Mouse (Mus musculus): ENCODE results near the gene Tasp1. TPM values are rescaled to one million over a fixed set of nuclear protein-coding genes. Genes with fewer than 3 reads are reported as not detected.

Tasp1 gene
- 14.5 and 16.4 TPM in 2 replicates for polyA plus RNA-seq (2012; rRNA removed)

DNA sequence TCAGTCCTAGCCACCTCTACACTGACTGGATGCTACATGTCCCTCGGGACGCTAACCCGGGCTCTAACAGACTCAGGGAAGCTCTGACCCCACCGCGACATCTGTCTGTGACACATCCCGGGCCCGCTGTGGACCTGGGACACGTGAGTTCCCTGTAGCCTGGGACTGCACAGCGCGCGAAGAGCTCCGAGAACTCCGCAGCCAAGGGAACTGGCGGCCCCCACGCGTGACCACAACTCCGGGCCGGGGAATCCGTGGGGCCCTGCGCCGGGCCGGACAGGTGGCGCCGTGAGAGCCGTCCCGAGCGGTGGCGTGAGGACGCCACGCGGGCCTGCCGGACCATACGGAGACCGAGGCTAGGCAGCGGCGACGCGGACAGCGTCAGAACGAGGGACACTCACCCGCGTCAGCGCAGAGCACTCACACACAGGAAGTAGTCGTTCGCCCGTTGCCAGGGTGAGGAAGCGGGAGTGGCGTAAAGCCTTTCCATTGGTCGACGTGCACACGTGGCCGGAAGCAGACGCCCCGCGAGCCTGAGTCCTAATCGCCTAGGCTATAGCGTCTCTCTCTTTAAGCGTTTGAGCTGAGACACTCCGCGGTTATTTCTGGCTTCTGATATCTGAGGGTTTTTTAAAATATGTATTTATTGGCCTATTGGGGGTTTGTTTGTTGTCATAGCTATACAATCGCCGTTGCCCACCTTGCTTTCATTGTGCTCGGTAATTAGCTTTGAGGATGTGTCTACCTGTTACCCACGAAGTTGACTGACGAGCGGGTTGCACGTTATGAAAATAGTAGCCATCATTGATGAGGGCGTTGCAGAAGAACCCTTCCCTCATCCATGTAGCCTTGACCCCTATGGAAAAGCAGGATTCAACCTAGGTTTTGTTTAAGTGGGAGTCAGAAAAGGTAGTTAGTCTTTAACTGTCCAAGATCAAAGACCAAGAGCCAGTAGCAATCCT is at the start of gene Tasp1:
Gene Tasp1 (minus strand): TSS at position 453 of the 962 bp plus-strand sequence.
- Histone ChIP-seq H3K27ac (ENCODE audit: insufficient read depth, low read length) (peak within 1 kb of the TSS; percentile 67), H3K27me3 (ENCODE audit: control insufficient read depth, insufficient read depth, low read length) (no peaks in the 10 kb centered on the region), H3K4me3 (replicated peaks; ENCODE audit: insufficient read depth, low read depth, low read length) (peak within 1 kb of the TSS; percentile 68), H3K4me1 (ENCODE audit: control insufficient read depth, insufficient read depth, low read length) (no peaks in the 10 kb centered on the region)
- DNase-seq = peak; percentile 93 to 96
- no peak for TF ChIP-seq CTCF (IDR thresholded peaks at IDR 0.05; ENCODE audit: borderline replicate concordance, insufficient read depth, low read depth, low read length)
- peak; percentile 92 for TF ChIP-seq POLR2A (IDR thresholded peaks at IDR 0.05; ENCODE audit: borderline replicate concordance, insufficient read depth, low read length)
- under 1% methylated on average over 68 of the region's 68 CpGs for WGBS

DNA sequence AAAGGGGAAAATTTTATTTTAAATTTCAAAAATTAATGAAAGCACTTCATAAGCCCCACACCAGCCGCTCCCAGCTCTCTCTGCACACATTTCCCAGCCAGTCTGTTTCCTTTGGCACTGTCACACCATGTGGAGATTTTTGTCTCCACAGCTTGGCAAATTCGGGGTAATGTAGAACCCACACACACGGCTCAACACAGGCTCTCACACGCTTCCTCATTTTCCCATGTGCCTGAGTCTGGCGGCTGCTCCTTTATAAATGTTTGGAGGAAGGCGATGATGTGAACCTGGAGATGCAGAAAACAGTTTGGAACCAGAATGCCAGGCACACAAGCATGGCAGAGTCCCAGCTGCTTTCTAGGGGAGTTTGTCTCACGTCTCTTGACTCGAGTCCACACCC is 47.2 kb upstream of the Tasp1 start:
- TF ChIP-seq CTCF (IDR thresholded peaks at IDR 0.05; ENCODE audit: borderline replicate concordance, insufficient read depth, low read depth, low read length) = no peak
- no peak for TF ChIP-seq POLR2A (IDR thresholded peaks at IDR 0.05; ENCODE audit: borderline replicate concordance, insufficient read depth, low read length)
- H3K27me3 ChIP-seq (ENCODE audit: control insufficient read depth, insufficient read depth, low read length) = no peaks in the 10 kb centered on the region
- no peak for DNase-seq
- WGBS = 65% methylated on average over 8 of the region's 8 CpGs
- H3K4me3 ChIP-seq (replicated peaks; ENCODE audit: insufficient read depth, low read depth, low read length) = no peak overlapping the region
- H3K4me1 ChIP-seq (ENCODE audit: control insufficient read depth, insufficient read depth, low read length) = no peaks in the 10 kb centered on the region
- no peak overlapping the region for H3K27ac ChIP-seq (ENCODE audit: insufficient read depth, low read length)

DNA sequence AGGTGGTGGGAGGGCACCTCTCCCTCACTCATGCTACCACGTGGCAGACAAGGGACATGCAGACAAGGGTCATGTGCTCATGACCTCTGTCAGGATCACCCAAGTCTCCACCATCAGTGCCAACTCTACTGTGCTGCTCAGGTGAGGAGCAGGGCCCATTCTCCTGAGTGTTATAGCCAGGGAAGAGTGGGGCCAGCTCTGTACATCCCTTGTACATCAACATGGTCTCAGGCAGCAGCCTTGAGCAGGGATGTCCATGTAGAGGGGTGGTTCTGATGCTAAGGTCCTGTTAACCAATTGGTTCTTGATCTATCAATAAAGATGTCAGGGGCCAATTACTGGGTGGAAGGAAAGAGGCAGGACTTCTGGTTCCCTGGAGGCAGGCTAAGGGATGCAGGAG is 42.3 kb upstream of the Tasp1 start:
- Histone ChIP-seq H3K27ac (ENCODE audit: insufficient read depth, low read length) (no peak overlapping the region), H3K4me3 (replicated peaks; ENCODE audit: insufficient read depth, low read depth, low read length) (no peak overlapping the region), H3K4me1 (ENCODE audit: control insufficient read depth, insufficient read depth, low read length) (no peaks in the 10 kb centered on the region), H3K27me3 (ENCODE audit: control insufficient read depth, insufficient read depth, low read length) (no peaks in the 10 kb centered on the region)
- no peak for DNase-seq
- WGBS = 30% methylated on average over 1 of the region's 1 CpGs
- TF ChIP-seq POLR2A (IDR thresholded peaks at IDR 0.05; ENCODE audit: borderline replicate concordance, insufficient read depth, low read length) = no peak
- no peak for TF ChIP-seq CTCF (IDR thresholded peaks at IDR 0.05; ENCODE audit: borderline replicate concordance, insufficient read depth, low read depth, low read length)

DNA sequence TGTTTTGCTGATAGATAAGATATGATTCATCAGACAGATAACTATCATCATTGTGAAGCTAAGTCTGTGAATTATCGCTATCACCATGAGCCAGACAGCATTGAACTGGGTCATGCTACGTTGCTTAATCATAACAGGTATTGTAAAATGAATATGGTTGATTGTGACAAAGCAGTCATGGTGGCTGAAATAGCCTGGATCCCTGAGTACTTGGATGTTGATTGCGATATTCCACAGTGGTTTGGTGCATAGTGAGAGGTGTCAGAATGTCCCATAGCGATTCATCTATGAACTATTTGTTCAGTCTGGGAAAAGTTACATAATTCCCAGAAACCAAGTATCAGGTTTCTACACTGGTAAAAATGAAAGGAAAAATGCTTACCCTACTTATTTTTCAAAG is 41.0 kb upstream of the Tasp1 start:
- TF ChIP-seq POLR2A (IDR thresholded peaks at IDR 0.05; ENCODE audit: borderline replicate concordance, insufficient read depth, low read length) (no peak), CTCF (IDR thresholded peaks at IDR 0.05; ENCODE audit: borderline replicate concordance, insufficient read depth, low read depth, low read length) (no peak)
- H3K4me3 ChIP-seq (replicated peaks; ENCODE audit: insufficient read depth, low read depth, low read length) = no peak overlapping the region
- no peak overlapping the region for H3K27ac ChIP-seq (ENCODE audit: insufficient read depth, low read length)
- 86% methylated on average over 4 of the region's 4 CpGs for WGBS
- no peak for DNase-seq
- no peaks in the 10 kb centered on the region for H3K27me3 ChIP-seq (ENCODE audit: control insufficient read depth, insufficient read depth, low read length)
- H3K4me1 ChIP-seq (ENCODE audit: control insufficient read depth, insufficient read depth, low read length) = no peaks in the 10 kb centered on the region

DNA sequence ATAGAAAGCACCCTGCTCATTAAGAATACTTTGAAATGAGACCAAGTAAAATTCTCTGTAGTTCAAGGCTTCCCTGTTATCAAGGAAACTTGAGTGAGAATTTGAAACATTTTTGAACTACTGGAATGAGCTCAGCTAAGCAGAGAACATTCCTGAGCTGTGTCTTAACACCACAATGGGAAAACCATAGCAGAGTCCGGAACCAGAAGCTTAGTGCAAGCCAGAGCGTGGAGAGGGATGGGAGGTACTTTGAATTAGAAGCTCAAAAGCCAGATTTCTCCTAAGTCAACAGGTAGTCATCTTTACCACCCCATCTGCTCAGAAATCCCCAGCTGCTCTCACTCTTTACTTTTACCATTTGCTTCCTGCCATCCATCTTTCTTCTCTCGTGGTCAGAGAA is 38.3 kb upstream of the Tasp1 start:
- Histone ChIP-seq H3K27ac (ENCODE audit: insufficient read depth, low read length) (no peak overlapping the region), H3K4me3 (replicated peaks; ENCODE audit: insufficient read depth, low read depth, low read length) (no peak overlapping the region), H3K27me3 (ENCODE audit: control insufficient read depth, insufficient read depth, low read length) (no peaks in the 10 kb centered on the region), H3K4me1 (ENCODE audit: control insufficient read depth, insufficient read depth, low read length) (no peaks in the 10 kb centered on the region)
- TF ChIP-seq POLR2A (IDR thresholded peaks at IDR 0.05; ENCODE audit: borderline replicate concordance, insufficient read depth, low read length) = no peak
- no peak for TF ChIP-seq CTCF (IDR thresholded peaks at IDR 0.05; ENCODE audit: borderline replicate concordance, insufficient read depth, low read depth, low read length)
- WGBS = 72% methylated on average over 3 of the region's 3 CpGs
- DNase-seq = no peak

DNA sequence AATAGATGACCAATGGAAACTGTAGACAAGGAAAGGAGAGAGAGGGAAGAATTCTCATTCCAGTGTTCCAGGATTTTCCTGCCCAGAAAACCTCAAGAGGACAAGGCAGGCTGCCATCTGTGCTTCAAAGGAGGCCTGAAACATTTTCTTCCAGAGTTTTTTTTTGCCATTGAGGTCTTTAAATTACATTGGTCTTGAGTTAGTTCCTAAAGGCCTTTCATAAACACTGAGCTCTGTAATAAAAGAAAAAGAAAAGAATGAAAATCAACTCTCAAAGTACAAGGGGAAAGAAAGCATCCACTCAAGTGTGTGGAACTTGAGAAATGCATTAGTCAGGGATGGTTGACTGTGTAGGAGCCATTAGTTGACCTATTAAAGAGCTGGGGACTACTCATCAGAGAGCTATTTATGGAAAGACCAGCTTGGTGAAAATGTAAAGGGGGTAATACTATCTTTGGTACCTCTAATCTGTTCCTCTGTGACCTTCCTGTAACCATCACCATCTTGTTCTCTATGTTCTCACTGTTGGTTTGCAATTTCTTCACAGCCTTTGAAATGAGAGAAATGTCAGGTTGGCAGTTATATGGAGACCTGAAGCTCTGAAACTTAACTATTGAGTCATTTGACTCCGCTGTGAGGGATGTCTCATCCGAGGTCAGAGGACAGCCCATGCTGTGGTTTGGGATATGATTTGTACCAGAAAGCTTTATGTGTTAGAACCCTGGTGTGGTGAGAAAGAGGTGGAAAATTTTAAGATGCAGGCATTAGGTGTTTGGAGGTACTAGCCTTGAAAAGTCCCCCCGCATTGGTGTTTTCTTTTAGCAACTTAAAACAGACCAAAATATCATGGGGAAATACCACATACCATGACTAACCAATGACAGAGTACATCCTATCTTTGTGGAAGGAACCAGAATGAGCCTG is 34.2 kb upstream of the Tasp1 start:
- Histone ChIP-seq H3K27ac (ENCODE audit: insufficient read depth, low read length) (no peak overlapping the region), H3K4me3 (replicated peaks; ENCODE audit: insufficient read depth, low read depth, low read length) (no peak overlapping the region), H3K27me3 (ENCODE audit: control insufficient read depth, insufficient read depth, low read length) (no peaks in the 10 kb centered on the region), H3K4me1 (ENCODE audit: control insufficient read depth, insufficient read depth, low read length) (no peaks in the 10 kb centered on the region)
- 92% methylated on average over 3 of the region's 3 CpGs for WGBS
- no peak for DNase-seq
- TF ChIP-seq POLR2A (IDR thresholded peaks at IDR 0.05; ENCODE audit: borderline replicate concordance, insufficient read depth, low read length) = no peak
- no peak for TF ChIP-seq CTCF (IDR thresholded peaks at IDR 0.05; ENCODE audit: borderline replicate concordance, insufficient read depth, low read depth, low read length)

DNA sequence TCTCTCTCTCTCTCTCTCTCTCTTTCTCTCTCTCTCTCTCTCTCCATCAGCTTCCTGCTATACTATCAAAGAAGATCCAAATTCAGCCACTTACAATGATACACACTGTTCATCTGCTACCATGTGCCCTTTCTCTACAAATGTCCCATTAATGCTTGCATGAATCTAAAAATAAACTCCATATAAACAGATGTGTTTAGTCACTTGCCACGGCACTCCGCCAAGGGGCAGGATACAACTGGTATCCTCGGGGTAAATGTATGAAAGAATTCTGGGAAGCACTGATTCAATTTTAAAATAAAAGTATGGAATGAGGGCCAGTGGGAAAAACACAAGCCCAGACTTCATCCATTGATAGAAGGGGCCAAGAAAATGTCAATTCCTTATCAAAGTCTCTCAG is 33.4 kb upstream of the Tasp1 start:
- Histone ChIP-seq H3K27me3 (ENCODE audit: control insufficient read depth, insufficient read depth, low read length) (no peaks in the 10 kb centered on the region), H3K27ac (ENCODE audit: insufficient read depth, low read length) (no peak overlapping the region), H3K4me1 (ENCODE audit: control insufficient read depth, insufficient read depth, low read length) (no peaks in the 10 kb centered on the region), H3K4me3 (replicated peaks; ENCODE audit: insufficient read depth, low read depth, low read length) (no peak overlapping the region)
- TF ChIP-seq POLR2A (IDR thresholded peaks at IDR 0.05; ENCODE audit: borderline replicate concordance, insufficient read depth, low read length) = no peak
- no peak for TF ChIP-seq CTCF (IDR thresholded peaks at IDR 0.05; ENCODE audit: borderline replicate concordance, insufficient read depth, low read depth, low read length)
- DNase-seq = no peak
- whole genome bisulfite sequencing = 79% methylated on average over 3 of the region's 3 CpGs

All from cerebellum, adult 2 months (tissue).